Mouse (Mus musculus): Measurements from ENCODE around the gene Zfp385b. TPM values are rescaled to one million over a fixed set of nuclear protein-coding genes. Genes with fewer than 3 reads are reported as not detected.

The Zfp385b gene
- polyA plus RNA-seq, 1 experiment from 2014 or later, result 5.9 TPM

- no peak for ATAC-seq (ENCODE audit: insufficient read depth, low FRiP score, low read depth)
- Histone ChIP-seq H3K4me1 (no peaks in the 10 kb centered on the region), H3K4me3 (replicated peaks) (no peak overlapping the region), H3K36me3 (no peaks in the 10 kb centered on the region), H3K27ac (no peak overlapping the region), H3K9ac (no peak overlapping the region), H3K9me3 (no peaks in the 10 kb centered on the region), H3K4me2 (no peak overlapping the region), H3K27me3 (replicated peaks) (no peaks in the 10 kb centered on the region)
- 74% methylated on average over 5 of the region's 5 CpGs for WGBS
Observed at GRCm38 (mm10) chr2:77382766-77383165, 436.7 kb downstream of the Zfp385b start.

- Histone ChIP-seq H3K27me3 (replicated peaks) (no peaks in the 10 kb centered on the region), H3K4me1 (no peaks in the 10 kb centered on the region), H3K9me3 (no peaks in the 10 kb centered on the region), H3K9ac (no peak overlapping the region), H3K36me3 (no peaks in the 10 kb centered on the region), H3K4me3 (replicated peaks) (no peak overlapping the region), H3K4me2 (no peak overlapping the region), H3K27ac (no peak overlapping the region)
- WGBS, result 88% methylated on average over 1 of the region's 1 CpGs
- ATAC-seq (ENCODE audit: insufficient read depth, low FRiP score, low read depth), result no peak
Observed at GRCm38 (mm10) chr2:77379907-77380306, 439.5 kb downstream of the Zfp385b start.

- Histone ChIP-seq H3K4me2 (no peak overlapping the region), H3K4me3 (replicated peaks) (no peak overlapping the region), H3K27ac (no peak overlapping the region), H3K27me3 (replicated peaks) (no peaks in the 10 kb centered on the region), H3K4me1 (no peaks in the 10 kb centered on the region), H3K9ac (no peak overlapping the region), H3K36me3 (no peaks in the 10 kb centered on the region), H3K9me3 (no peaks in the 10 kb centered on the region)
- WGBS, result 88% methylated on average over 5 of the region's 5 CpGs
- ATAC-seq (ENCODE audit: insufficient read depth, low FRiP score, low read depth), result no peak
Observed at GRCm38 (mm10) chr2:77379332-77379731, 440.1 kb downstream of the Zfp385b start.

- H3K4me2 ChIP-seq, result no peak overlapping the region
- no peaks in the 10 kb centered on the region for H3K9me3 ChIP-seq
- WGBS, result 60% methylated on average over 9 of the region's 9 CpGs
- no peaks in the 10 kb centered on the region for H3K36me3 ChIP-seq
- H3K4me1 ChIP-seq, result no peaks in the 10 kb centered on the region
- no peaks in the 10 kb centered on the region for H3K27me3 ChIP-seq (replicated peaks)
- no peak overlapping the region for H3K27ac ChIP-seq
- H3K4me3 ChIP-seq (replicated peaks), result no peak overlapping the region
- no peak overlapping the region for H3K9ac ChIP-seq
- ATAC-seq (ENCODE audit: insufficient read depth, low FRiP score, low read depth), result no peak
Observed at GRCm38 (mm10) chr2:77376823-77377222, 442.6 kb downstream of the Zfp385b start.

- no peak overlapping the region for H3K27ac ChIP-seq
Observed at GRCm38 (mm10) chr2:77375155-77375554, 444.3 kb downstream of the Zfp385b start.

GRCm38 (mm10) chr2:77369174-77369573, 450.3 kb downstream of the Zfp385b start:
- Histone ChIP-seq H3K4me2 (no peak overlapping the region), H3K9ac (no peak overlapping the region), H3K27ac (no peak overlapping the region), H3K9me3 (no peaks in the 10 kb centered on the region), H3K36me3 (no peaks in the 10 kb centered on the region), H3K4me3 (replicated peaks) (no peak overlapping the region), H3K4me1 (no peaks in the 10 kb centered on the region), H3K27me3 (replicated peaks) (no peaks in the 10 kb centered on the region)
- WGBS, result 65% methylated on average over 4 of the region's 4 CpGs
- ATAC-seq (ENCODE audit: insufficient read depth, low FRiP score, low read depth), result no peak

More at GRCm38 (mm10) chr2:77375155-77375554, 444.3 kb downstream of the Zfp385b start:
- Histone ChIP-seq H3K27me3 (replicated peaks) (no peaks in the 10 kb centered on the region), H3K9me3 (no peaks in the 10 kb centered on the region), H3K4me2 (no peak overlapping the region), H3K36me3 (no peaks in the 10 kb centered on the region), H3K4me3 (replicated peaks) (no peak overlapping the region), H3K4me1 (no peaks in the 10 kb centered on the region), H3K9ac (no peak overlapping the region)
- ATAC-seq (ENCODE audit: insufficient read depth, low FRiP score, low read depth), result no peak
- WGBS, result 62% methylated on average over 8 of the region's 8 CpGs

Other genes with a start within 250 kb of the Zfp385b start
- 28.1 and 29.5 TPM in 2 replicates for gene Cwc22, start 126.7 kb upstream of the Zfp385b start, polyA plus RNA-seq (2015; fragmentation: Nextera tagmentation; extraction: Ambion mirVana)